Mouse (Mus musculus): ENCODE results near the gene Olfr1500.
"Not testable (repeated sequence)": the region's sequence is repeated elsewhere in the genome, so short reads cannot be mapped to it uniquely, and the experiment has no call there.

Olfr1500 gene

GRCm38 (mm10) chr19:13830388-13830787, at the start of gene Olfr1500:
Olfr1500 (minus strand) TSS chr19:13830488.
- no peak for DNase-seq

GRCm38 (mm10) chr19:13861495-13861894, 31.2 kb upstream of the Olfr1500 start, which contains the start of gene Olfr1502:
Olfr1502 (plus strand) TSS chr19:13861795.
- DNase-seq: no peak

- DNase-seq: not testable (repeated sequence)
These were observed 20.3 kb upstream of the Olfr1500 start, which contains the start of gene Olfr1501 for GRCm38 (mm10) chr19:13850592-13850991. Olfr1501 (minus strand) TSS chr19:13850692.

GRCm38 (mm10) chr19:13828447-13828846, 1.8 kb downstream of the Olfr1500 start:
- DNase-seq: no peak

- DNase-seq: no peak
These were observed 9.4 kb downstream of the Olfr1500 start for GRCm38 (mm10) chr19:13820847-13821246.

- DNase-seq: no peak
These were observed 10.9 kb downstream of the Olfr1500 start, which contains the start of gene Olfr1499 for GRCm38 (mm10) chr19:13819347-13819746. Olfr1499 (minus strand) TSS chr19:13819447.

- DNase-seq: no peak
These were observed 11.5 kb downstream of the Olfr1500 start for GRCm38 (mm10) chr19:13818827-13819226.

GRCm38 (mm10) chr19:13812823-13813222, 17.5 kb downstream of the Olfr1500 start:
- DNase-seq: no peak

- not testable (repeated sequence) for DNase-seq
These were observed 24.8 kb downstream of the Olfr1500 start for GRCm38 (mm10) chr19:13805486-13805885.

- no peak for DNase-seq
These were observed 32.2 kb downstream of the Olfr1500 start, which contains the start of gene Olfr1497 for GRCm38 (mm10) chr19:13798102-13798501. Olfr1497 (minus strand) TSS chr19:13798202.

GRCm38 (mm10) chr19:13777578-13777977, 52.7 kb downstream of the Olfr1500 start, which contains the start of gene Olfr1496:
Olfr1496 (plus strand) TSS chr19:13777878.
- DNase-seq: no peak

Measured in kidney, postnatal 36 days (tissue).